Mouse (Mus musculus) intestine, embryonic 16.5 days (tissue): ENCODE data around the gene Ccl1. TPM values are rescaled to one million over a fixed set of nuclear protein-coding genes. Genes with fewer than 3 reads are reported as not detected.

ENCODE experiments used
- ATAC-seq: fragments of 200-750 bp; cut with Nextera tagmentation; 2 replicates; pipeline ENCODE4 v1.8.0; 2017; ENCODE audit warnings: moderate TSS enrichment, moderate library complexity
- H3K27ac ChIP-seq: fragments of 300-500 bp; sonication (generic); 2 replicates; pipeline ENCODE4 v1.5.1; 2014; ENCODE audit warnings: mild to moderate bottlenecking, low read length
- H3K27me3 ChIP-seq: fragments of 300-500 bp; sonication (generic); replicated peaks from 2 replicates; pipeline ENCODE4 v1.6.1; 2014; ENCODE audit warnings: low read length, control low read depth, mixed read lengths; ENCODE audit not compliant: control insufficient read depth, insufficient read depth
- H3K36me3 ChIP-seq: fragments of 300-500 bp; sonication (generic); 2 replicates; pipeline ENCODE4 v1.6.1; 2014; ENCODE audit warnings: low read length, control low read depth; ENCODE audit not compliant: control insufficient read depth, insufficient read depth
- H3K4me1 ChIP-seq: fragments of 300-500 bp; sonication (generic); 2 replicates; pipeline ENCODE4 v1.6.1; 2014; ENCODE audit warnings: low read length, control low read depth, mixed read lengths; ENCODE audit not compliant: control insufficient read depth, insufficient read depth
- H3K4me2 ChIP-seq: fragments of 300-500 bp; sonication (generic); 2 replicates; pipeline ENCODE4 v1.6.1; 2014; ENCODE audit warnings: low read depth, low read length, control low read depth
- H3K4me3 ChIP-seq: fragments of 300-500 bp; sonication (generic); 2 replicates; pipeline ENCODE4 v1.5.1; 2014; ENCODE audit warnings: mild to moderate bottlenecking, low read length
- H3K9ac ChIP-seq: fragments of 300-500 bp; sonication (generic); 2 replicates; pipeline ENCODE4 v1.6.1; 2014; ENCODE audit warnings: low read depth, low read length
- H3K9me3 ChIP-seq: fragments of 300-500 bp; sonication (generic); 2 replicates; pipeline ENCODE4 v1.6.1; 2016; ENCODE audit warnings: low read length, control low read depth; ENCODE audit not compliant: control insufficient read depth
- WGBS: fragments of 180-500 bp; shearing (Covaris S2); extraction: QIAGEN DNeasy Blood & Tissue Kit; methylation state at CpG from one replicate; pipeline ENCODE4 v1.1.7; 2014; 5-methylcytosine and 5-hydroxymethylcytosine counted together
- polyA plus RNA-seq: library from polyadenylated mRNA; unstranded; fragments of >200 nt; fragmentation: Nextera tagmentation; extraction: Ambion mirVana; gene quantifications from 2 replicates; pipeline ENCODE4 v1.2.1, GENCODE M21; 2015

Ccl1 gene
- polyA plus RNA-seq, 1 experiment from 2014 or later: not detected

DNA sequence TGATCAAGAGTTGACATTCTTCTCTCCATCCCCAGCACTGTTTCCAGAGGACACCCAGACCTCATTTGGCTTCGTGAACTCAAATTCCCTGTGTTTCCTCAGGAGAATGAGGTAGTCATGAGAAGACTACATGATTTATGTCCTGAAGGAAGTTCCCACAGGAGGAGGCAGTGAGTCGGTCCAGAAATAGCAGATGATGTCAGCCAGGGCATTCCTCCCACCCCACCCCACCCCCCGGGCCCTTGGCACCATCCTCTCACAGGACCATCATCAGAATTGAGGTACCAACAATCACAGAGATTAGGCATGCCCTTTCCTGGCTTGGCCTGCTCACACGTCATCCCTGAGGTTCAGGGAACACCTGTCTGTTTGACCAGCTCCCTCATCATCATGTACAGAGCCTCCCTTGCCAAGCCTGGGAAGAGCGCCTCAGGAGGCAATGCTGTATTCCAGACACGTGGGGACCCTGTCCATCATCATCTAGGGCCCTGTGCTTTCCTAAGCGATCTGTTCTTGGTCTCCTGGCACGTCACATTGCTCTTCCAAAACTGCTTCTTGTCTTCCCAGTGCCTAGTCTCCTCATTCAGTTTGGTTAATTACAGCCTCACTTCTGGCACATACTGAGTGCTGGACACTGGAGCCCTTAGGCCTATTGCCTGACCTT is 31.2 kb downstream of the Ccl1 start:
- ATAC-seq: no peak
- Histone ChIP-seq H3K9me3 (no peaks in the 10 kb centered on the region), H3K27ac (no peak overlapping the region), H3K4me3 (no peak overlapping the region), H3K4me1 (no peaks in the 10 kb centered on the region), H3K4me2 (no peak overlapping the region), H3K9ac (no peak overlapping the region), H3K36me3 (no peaks in the 10 kb centered on the region), H3K27me3 (no peaks in the 10 kb centered on the region)
- WGBS: 69% methylated on average over 8 of the region's 8 CpGs

DNA sequence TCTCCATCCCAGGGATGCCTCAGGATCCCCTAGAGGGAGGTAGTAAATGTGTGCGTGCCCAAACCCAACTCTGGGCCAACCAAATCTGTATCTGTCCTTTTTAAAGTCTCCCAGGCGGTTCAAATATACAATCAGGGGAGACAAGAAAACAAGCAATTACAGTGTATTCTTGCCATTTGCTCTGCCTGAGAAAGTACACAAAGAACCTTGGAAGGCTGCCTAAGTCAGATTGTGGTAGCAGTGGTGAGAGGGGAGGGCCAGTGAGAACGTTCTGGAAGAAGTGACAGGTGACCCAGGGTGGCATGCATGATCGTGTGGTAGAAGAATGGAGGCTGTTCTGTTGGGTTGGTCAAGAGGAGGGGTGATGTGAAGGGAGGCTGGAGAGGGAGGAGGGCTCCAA is 46.4 kb downstream of the Ccl1 start:
- Histone ChIP-seq H3K9ac (no peak overlapping the region), H3K27me3 (no peaks in the 10 kb centered on the region), H3K4me2 (no peak overlapping the region), H3K4me1 (no peaks in the 10 kb centered on the region), H3K9me3 (no peaks in the 10 kb centered on the region), H3K27ac (no peak overlapping the region), H3K36me3 (no peaks in the 10 kb centered on the region), H3K4me3 (no peak overlapping the region)
- no peak for ATAC-seq
- WGBS: 35% methylated on average over 4 of the region's 4 CpGs

DNA sequence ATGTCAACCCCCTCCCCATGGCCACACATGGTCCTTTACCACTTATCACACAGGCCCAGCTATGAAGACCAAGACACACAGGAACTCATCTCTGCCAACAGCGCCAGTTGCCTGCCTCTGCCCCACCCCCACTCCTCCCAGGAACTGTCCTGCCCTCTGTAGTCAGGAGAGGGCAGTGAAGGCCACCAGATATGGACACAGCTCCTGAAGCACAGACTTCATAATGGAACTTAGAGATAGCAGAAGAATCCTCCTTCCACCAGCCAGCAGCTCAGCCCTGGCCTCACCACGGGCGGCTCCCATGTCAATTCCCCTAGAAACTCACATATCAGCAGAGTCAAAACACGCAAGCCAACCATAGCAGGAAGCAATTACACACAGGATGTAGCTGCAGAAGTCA is 49.9 kb downstream of the Ccl1 start:
- Histone ChIP-seq H3K4me2 (no peak overlapping the region), H3K9me3 (no peaks in the 10 kb centered on the region), H3K27ac (no peak overlapping the region), H3K27me3 (no peaks in the 10 kb centered on the region; the same call in 1 of the 2 replicates), H3K9ac (no peak overlapping the region), H3K4me1 (no peaks in the 10 kb centered on the region), H3K4me3 (no peak overlapping the region), H3K36me3 (no peaks in the 10 kb centered on the region)
- ATAC-seq: no peak
- WGBS: 14% methylated on average over 4 of the region's 4 CpGs

DNA sequence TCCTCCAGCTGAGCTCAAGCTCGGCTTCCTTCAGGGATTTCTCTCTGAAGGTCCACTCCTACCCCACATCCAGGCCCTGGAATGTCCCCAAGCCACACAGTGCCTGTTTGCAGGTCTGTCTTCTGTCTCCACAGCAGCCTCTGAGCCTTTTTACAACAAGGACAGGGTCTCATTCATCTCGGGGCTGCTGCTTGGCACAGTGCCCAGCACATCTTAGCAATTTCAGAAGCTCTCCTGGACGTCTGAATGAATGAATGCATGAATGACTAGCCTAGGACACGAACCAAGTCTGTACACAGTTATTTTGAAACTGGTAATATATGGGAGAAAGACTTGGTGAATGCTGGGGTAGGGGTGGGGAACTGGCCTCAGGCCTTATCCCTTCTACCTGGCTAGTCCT is 52.1 kb downstream of the Ccl1 start:
- Histone ChIP-seq H3K4me2 (no peak overlapping the region), H3K9ac (no peak overlapping the region), H3K4me3 (no peak overlapping the region), H3K27me3 (no peaks in the 10 kb centered on the region; the same call in 1 of the 2 replicates), H3K9me3 (no peaks in the 10 kb centered on the region), H3K36me3 (no peaks in the 10 kb centered on the region), H3K4me1 (no peaks in the 10 kb centered on the region), H3K27ac (no peak overlapping the region)
- no peak for ATAC-seq
- 22% methylated on average over 4 of the region's 4 CpGs for WGBS

DNA sequence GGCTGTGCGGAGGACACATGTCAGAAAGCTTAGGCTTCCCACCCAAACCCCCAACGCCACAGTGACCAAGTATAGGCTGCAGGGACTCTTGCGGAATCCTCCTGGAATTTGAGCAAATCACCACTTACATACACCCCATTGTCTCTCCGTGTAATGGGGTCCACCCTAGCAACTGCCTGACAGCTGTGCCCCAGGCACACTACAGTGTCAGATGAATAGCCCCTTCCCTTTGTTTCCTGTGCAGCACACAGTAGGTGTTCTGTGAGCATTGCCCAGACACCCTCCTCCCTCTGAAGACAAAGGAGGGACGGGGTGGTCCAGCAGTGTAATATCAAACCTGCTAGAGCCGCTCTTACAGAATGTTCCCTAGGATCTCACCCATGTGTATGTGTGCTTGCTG is 54.2 kb downstream of the Ccl1 start:
- WGBS: 69% methylated on average over 6 of the region's 6 CpGs

DNA sequence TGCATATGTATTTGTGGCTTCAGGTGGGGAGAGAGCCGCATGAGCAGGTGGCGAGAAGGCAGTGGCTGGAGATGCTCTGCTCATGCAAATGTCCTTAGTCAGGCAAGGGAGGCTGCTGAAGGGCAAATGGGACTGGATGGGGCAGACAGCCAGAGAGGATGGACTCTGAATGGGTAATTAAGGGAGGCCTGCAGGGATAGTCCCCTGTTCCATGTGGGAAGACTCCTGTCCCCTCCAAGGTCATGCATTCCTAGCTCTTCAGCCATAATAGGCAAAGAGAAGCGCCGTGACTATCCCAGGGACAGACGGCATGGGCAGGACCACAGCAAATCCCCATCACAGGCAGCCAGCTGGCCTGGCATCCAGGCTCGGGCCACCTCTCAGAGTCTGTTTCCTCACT is 55.5 kb downstream of the Ccl1 start:
- ATAC-seq: no peak
- WGBS: 84% methylated on average over 6 of the region's 6 CpGs
- Histone ChIP-seq H3K9ac (no peak overlapping the region), H3K27me3 (no peaks in the 10 kb centered on the region; the same call in 1 of the 2 replicates), H3K4me1 (no peaks in the 10 kb centered on the region), H3K4me3 (no peak overlapping the region), H3K4me2 (no peak overlapping the region), H3K9me3 (no peaks in the 10 kb centered on the region), H3K36me3 (no peaks in the 10 kb centered on the region), H3K27ac (no peak overlapping the region)

More for the DNA sequence above, 54.2 kb downstream of the Ccl1 start:
- no peak for ATAC-seq
- Histone ChIP-seq H3K9me3 (no peaks in the 10 kb centered on the region), H3K4me2 (no peak overlapping the region), H3K9ac (no peak overlapping the region), H3K36me3 (no peaks in the 10 kb centered on the region), H3K4me1 (no peaks in the 10 kb centered on the region), H3K27me3 (no peaks in the 10 kb centered on the region; the same call in 1 of the 2 replicates), H3K4me3 (no peak overlapping the region), H3K27ac (no peak overlapping the region)

DNA sequence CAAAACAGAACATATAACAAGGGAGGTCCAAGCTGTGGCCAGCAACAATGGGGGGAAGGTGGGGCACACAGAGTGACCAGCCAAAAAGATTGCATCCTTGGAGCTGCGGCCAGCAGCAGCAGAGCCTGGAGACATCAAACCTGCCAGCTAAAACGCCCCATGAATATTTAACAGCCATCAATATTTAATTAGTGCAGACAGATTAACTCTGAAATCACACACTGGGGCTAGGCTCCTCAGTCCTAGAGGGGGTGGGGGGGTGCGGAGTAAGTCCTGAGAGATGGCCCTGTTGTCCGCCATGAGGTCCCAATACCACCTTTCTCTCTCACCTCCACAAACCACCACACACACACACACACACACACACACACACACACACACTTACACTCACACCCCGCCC is 68.1 kb downstream of the Ccl1 start:
- Histone ChIP-seq H3K36me3 (no peaks in the 10 kb centered on the region), H3K9me3 (no peaks in the 10 kb centered on the region), H3K27ac (no peak overlapping the region), H3K4me3 (no peak overlapping the region), H3K4me1 (no peaks in the 10 kb centered on the region), H3K4me2 (no peak overlapping the region), H3K27me3 (peaks cover 3% of the 10 kb centered on the region; the same call in 1 of the 2 replicates), H3K9ac (no peak overlapping the region)
- no peak for ATAC-seq
- 47% methylated on average over 5 of the region's 5 CpGs for WGBS

DNA sequence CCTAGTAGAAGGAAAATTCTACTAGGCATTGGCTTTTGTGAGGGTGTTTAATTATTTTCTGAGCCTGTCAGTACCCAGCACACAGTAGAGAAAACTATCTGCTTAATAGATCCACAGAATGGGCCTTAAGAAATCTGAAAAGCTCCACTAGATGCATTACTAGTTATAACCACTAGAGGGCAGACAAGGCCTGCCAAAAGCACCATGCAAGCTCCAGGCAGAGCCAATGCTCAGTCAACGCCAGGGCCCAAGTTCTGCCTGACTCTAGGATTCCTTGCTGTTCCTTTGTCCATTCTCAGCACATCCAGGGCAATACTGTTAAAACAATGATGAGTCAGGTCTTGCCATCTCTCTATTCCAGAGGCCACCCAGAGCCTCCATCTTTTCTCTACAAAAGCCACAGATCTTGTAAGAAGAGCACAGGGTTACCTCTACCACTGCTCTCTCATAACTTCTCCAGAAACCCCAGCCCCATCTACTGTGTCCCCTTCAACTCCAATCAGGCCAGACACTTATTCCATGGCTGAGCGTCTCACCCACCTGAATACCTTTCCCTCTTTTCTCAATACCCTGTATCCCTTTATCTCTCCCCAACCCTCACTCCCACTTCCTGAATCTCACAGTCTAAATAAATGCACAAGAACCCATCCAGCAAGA is 69.8 kb downstream of the Ccl1 start:
- H3K27me3 ChIP-seq: peaks cover 3% of the 10 kb centered on the region; the same call in 1 of the 2 replicates
- no peak for ATAC-seq
- H3K9ac ChIP-seq: no peak overlapping the region
- no peak overlapping the region for H3K27ac ChIP-seq
- H3K4me3 ChIP-seq: no peak overlapping the region
- no peaks in the 10 kb centered on the region for H3K4me1 ChIP-seq
- no peak overlapping the region for H3K4me2 ChIP-seq
- no peaks in the 10 kb centered on the region for H3K9me3 ChIP-seq
- 30% methylated on average over 2 of the region's 2 CpGs for WGBS
- no peaks in the 10 kb centered on the region for H3K36me3 ChIP-seq

DNA sequence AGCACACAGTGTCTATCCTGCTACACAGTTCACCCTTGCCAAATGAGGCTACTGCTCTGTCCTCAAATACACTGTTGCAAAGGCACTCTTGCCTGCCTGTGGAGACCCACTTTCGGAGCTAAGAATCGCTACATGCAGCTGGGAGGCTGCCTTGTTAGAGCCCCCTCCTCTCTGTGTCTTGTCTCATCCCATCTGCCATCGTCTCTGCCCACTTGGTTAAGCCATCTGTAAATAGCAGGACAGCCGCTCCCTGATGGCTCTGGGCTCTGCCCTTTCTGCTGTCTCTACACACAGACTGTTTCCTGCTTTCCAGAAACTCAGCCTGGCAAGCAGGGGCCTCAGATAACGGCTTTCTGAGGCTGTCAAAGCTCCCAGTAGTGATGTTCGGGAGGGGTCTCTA is 71.5 kb downstream of the Ccl1 start:
- peaks cover 3% of the 10 kb centered on the region; the same call in 1 of the 2 replicates for H3K27me3 ChIP-seq
- 43% methylated on average over 6 of the region's 6 CpGs for WGBS
- ATAC-seq: no peak

More for the DNA sequence above, 71.5 kb downstream of the Ccl1 start:
- Histone ChIP-seq H3K4me1 (no peaks in the 10 kb centered on the region), H3K36me3 (no peaks in the 10 kb centered on the region), H3K4me2 (no peak overlapping the region), H3K9ac (no peak overlapping the region), H3K27ac (no peak overlapping the region), H3K4me3 (no peak overlapping the region), H3K9me3 (no peaks in the 10 kb centered on the region)
